Mouse (Mus musculus) urinary bladder, postnatal 14 days (tissue): Measurements from ENCODE around the gene Igf2r.

Source experiments
- DNase-seq: peaks from one replicate; pipeline ENCODE4 v3.0.0; 2021; ENCODE audit warnings: low spot score

The Igf2r gene

DNA sequence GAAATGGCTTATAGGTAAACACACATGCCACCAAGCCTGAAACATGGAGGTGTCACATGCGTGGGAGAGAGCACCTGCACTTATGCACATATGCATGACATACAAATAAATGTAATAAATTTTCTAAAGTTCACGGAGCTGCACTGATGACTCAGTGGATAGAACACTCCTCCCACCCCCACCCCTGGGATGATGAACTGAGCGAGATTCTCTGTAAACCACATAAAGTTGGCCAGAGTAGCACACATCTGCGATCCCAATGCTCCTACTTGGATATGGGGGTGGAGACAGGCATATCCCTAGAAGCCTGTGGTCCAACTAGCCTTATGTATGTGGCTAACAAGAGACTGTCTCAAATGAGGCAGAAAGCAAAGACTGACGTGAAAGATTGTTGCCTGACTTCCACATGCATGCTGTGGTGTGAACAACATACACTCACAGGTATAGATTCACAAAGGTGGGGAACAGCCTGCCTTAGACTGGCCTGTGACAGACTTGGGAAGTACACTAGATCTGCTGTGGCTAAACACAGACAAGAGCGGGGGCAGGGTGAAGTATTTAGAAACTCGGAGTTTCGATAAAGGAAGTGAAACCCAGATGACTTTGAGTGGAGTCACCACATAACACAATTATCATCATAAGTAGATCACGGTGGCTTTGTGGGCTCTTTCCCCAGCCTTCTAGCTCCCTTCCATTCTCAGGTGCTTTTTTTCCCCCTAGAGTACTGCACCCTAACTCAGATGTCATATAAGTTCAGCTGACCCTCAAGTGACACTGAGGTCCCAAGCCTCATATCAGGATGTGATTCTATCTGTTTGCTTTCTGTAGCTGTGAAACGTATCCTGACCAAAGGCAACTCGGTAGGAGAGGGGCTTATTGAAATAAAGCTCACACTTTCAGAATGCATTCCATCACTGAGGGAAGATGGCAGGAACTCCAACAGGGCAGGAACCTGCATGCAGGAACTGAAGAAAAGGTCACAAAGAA, 13.7 kb upstream of the Igf2r start:
- peak; percentile 46 for DNase-seq

- DNase-seq = peak; percentile 28
Observed at GRCm38 (mm10) chr17:12781101-12781500, 11.6 kb upstream of the Igf2r start.

GRCm38 (mm10) chr17:12780125-12780524, 10.7 kb upstream of the Igf2r start:
- no peak for DNase-seq

DNA sequence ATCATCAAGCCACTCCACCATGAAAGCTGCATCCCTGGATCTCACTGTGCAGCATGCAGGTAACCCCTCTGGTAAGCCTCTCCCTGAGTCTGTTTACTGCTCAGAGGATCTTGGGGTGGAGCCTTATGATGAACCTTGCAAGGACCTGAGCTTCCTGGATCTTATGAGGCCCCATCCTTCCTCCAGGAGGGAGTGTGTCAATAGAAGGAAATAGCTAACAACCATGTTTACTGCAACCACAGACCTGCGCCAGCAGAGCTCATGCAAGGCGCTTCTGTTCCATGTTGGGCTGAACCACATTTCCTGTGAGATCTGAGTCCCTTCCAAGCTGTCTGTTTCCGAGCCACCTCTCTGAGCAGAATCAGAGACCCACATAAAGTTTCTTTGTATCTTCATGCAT, 10.0 kb upstream of the Igf2r start:
- no peak for DNase-seq

GRCm38 (mm10) chr17:12773956-12774355, 4.5 kb upstream of the Igf2r start:
- DNase-seq = no peak

GRCm38 (mm10) chr17:12770500-12770899, 1.0 kb upstream of the Igf2r start:
- no peak for DNase-seq

- no peak for DNase-seq
Observed at GRCm38 (mm10) chr17:12768415-12769379, 767 bp downstream of the Igf2r start.

DNA sequence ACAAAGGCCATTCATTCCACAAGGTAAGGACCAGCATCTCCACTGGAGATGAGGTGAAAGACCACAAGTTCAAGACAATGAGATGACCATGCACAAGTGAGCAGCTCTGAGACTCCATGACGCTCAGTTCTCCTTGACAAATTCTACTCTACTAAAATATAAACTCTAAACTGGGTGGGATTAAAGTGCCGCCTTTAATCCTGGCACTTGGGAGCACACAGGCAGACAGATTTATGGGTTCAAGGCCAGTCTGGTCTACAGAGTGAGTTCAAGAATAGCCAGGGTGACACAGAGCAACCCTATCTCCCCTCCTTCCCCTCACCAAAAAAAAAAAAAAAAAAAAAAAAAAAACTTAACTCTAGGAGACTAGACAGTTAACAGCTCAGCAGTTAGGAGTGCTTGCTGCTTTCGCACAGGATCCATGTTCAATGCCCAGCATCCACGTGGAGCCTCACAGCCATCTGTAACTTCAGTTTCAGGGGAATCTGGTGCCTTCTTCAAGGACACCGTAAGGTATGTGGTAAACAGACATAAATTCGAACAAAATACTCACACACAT, 2.1 kb downstream of the Igf2r start:
- DNase-seq = no peak

GRCm38 (mm10) chr17:12763412-12763811, 6.1 kb downstream of the Igf2r start:
- no peak for DNase-seq

- DNase-seq = no peak
Observed at GRCm38 (mm10) chr17:12760355-12761146, 8.9 kb downstream of the Igf2r start.

DNA sequence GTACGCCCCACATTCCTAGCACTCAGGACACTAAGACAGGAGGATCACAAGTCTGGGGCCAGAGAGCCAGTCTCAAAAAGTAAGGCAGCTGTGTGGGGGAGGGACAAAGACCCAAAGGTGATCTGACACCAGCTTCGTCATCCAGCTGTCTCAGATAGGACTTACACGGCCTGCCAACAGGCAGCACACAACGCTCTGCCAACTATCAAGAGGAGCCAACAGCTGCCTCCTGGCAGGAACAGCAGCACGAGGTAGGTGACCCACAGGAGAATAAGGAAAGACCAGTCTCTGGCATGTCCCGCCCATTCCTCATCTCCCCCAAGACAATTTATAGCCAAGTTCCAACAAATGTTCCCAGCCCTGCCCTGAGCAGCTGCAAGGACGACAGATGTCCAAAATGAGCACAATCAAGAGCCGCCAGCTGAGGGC, 9.8 kb downstream of the Igf2r start:
- DNase-seq = no peak

- DNase-seq = no peak
Observed at GRCm38 (mm10) chr17:12758701-12759455, 10.6 kb downstream of the Igf2r start.

GRCm38 (mm10) chr17:12757990-12758389, 11.5 kb downstream of the Igf2r start:
- DNase-seq = peak; percentile 61

- peak; percentile 31 for DNase-seq
Observed at GRCm38 (mm10) chr17:12757161-12757560, 12.3 kb downstream of the Igf2r start.

DNA sequence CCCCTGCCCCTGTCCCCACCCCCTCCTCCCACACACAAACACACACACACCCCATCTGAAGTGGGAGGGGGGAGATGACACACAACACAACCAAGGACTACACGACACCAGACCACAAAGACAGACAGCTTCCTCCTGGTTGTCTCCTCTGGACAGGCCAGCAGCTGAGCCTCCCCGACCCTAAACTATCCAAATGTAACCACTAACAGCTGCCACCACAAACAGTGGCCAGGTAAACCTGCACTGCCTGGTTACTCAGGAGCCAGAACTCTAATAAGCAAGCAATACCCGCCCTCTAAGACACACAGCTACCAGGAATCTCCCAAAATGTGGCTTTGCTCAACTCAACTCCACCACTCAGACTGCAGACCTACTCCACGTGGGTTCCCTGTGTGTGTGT, 13.5 kb downstream of the Igf2r start:
- no peak for DNase-seq

- no peak for DNase-seq
Observed at GRCm38 (mm10) chr17:12755146-12755545, 14.3 kb downstream of the Igf2r start.

GRCm38 (mm10) chr17:12754243-12755007, 15.0 kb downstream of the Igf2r start:
- DNase-seq = no peak

DNA sequence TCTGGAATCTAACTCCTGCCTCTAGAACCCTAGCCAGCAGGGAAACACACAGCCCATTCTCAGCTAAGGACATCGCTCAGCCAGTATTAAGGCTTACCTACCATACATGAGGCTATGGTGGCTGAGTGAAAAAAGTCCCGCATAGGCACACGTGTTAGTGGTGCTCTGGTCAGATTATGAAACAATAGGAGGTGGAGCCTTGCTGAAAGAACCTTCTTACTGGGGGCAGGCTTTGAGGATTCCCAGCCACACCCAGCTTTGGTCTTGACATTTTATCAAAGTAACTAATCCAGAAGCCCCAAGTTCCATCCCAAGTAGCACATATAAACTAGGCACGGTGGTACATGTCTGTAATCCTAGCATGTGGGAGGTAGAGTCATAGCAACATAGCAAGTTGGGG, 16.4 kb downstream of the Igf2r start:
- DNase-seq = no peak

- DNase-seq = no peak
Observed at GRCm38 (mm10) chr17:12751641-12752040, 17.8 kb downstream of the Igf2r start.

- DNase-seq = no peak
Observed at GRCm38 (mm10) chr17:12751218-12751617, 18.2 kb downstream of the Igf2r start.
